Mouse (Mus musculus) MEL (cell line): ENCODE data around the gene Habp2.

Experiments used
- BHLHE40 ChIP-seq: IDR thresholded peaks from 2 replicates; pipeline ENCODE4 v1.6.1; 2012; ENCODE audit warnings: low read depth, mild to moderate bottlenecking, inconsistent platforms, low read length, improper control_type of control experiment, borderline replicate concordance
- CTCF ChIP-seq, 3 experiments: IDR thresholded peaks in 2 of 3; conservative IDR thresholded peaks in 1 of 3; 2 replicates each; pipeline ENCODE4 v1.5.1; 2011 to 2012; ENCODE audit warnings: low read length in 3 of 3, low read depth in 2 of 3, mild to moderate bottlenecking in 2 of 3, improper control_type of control experiment in 1 of 3, inconsistent platforms in 1 of 3, mixed read lengths in 1 of 3, moderate library complexity in 1 of 3; ENCODE audit not compliant: control insufficient read depth in 1 of 3, insufficient read depth in 1 of 3, poor library complexity in 1 of 3, severe bottlenecking in 1 of 3
- GATA1 ChIP-seq: IDR thresholded peaks from 2 replicates; pipeline ENCODE4 v1.6.1; 2011; ENCODE audit warnings: low read depth, low read length, improper control_type of control experiment
- HCFC1 ChIP-seq: IDR thresholded peaks from 2 replicates; pipeline ENCODE4 v1.6.1; 2012; ENCODE audit warnings: low read depth, mild to moderate bottlenecking, inconsistent platforms, low read length, improper control_type of control experiment, moderate library complexity
- MAX ChIP-seq: IDR thresholded peaks from 2 replicates; pipeline ENCODE4 v1.6.1; 2011; ENCODE audit warnings: low read length, improper control_type of control experiment
- MEF2A ChIP-seq: IDR thresholded peaks from 2 replicates; pipeline ENCODE4 v1.6.1; 2014; ENCODE audit warnings: low read depth, mild to moderate bottlenecking, inconsistent platforms, low read length, improper control_type of control experiment; ENCODE audit not compliant: poor library complexity, insufficient replicate concordance, severe bottlenecking; ENCODE audit errors: extremely low read depth
- UBTF ChIP-seq: IDR thresholded peaks from 2 replicates; pipeline ENCODE4 v1.6.1; 2012; ENCODE audit warnings: low read depth, mild to moderate bottlenecking, inconsistent platforms, low read length, improper control_type of control experiment, moderate library complexity, borderline replicate concordance; ENCODE audit not compliant: insufficient read depth
- ZKSCAN1 ChIP-seq: IDR thresholded peaks from 2 replicates; pipeline ENCODE4 v1.6.1; 2012; ENCODE audit warnings: low read depth, mild to moderate bottlenecking, inconsistent platforms, low read length, improper control_type of control experiment, moderate library complexity

DNA sequence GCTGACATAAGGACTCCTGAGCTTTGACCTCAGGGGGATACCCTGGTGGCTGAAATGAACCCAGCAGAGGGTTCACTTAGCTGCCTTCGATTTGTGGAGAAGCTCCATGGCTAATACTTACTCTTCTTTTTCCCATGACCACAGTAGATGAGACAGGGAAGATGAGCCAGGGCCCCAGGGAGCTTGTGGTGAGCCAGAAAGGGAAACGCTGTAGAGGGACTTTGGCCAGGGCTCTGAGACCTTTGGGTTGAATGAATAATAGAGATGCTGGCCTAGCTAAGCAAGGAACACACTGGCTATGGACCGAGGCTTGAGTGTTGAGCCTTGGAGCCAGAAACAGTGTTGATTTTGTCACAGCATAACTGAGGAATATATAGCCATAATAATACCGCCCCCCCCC, 1.5 kb downstream of the Habp2 start:
- TF ChIP-seq GATA1 = no peak
- TF ChIP-seq CTCF (IDR thresholded peaks at IDR 0.05 in 2 of 3, conservative IDR thresholded peaks at IDR 0.05 in 1 of 3; ENCODE audit: control insufficient read depth in 1 of 3, insufficient read depth in 1 of 3, low read depth in 2 of 3, low read length in 3 of 3, poor library complexity in 1 of 3, severe bottlenecking in 1 of 3) = no peak
- no peak for TF ChIP-seq HCFC1
- no peak for TF ChIP-seq MEF2A
- no peak for TF ChIP-seq MAX
- no peak for TF ChIP-seq BHLHE40
- no peak for TF ChIP-seq UBTF
- TF ChIP-seq ZKSCAN1 = no peak
